Mouse (Mus musculus) ES-E14 (cell line): Measurements from ENCODE around the gene Kcnk16.

Experiments
- HCFC1 ChIP-seq: IDR thresholded peaks from 2 replicates; pipeline ENCODE4 v1.6.1; 2012; ENCODE audit warnings: low read length, inconsistent platforms, borderline replicate concordance; ENCODE audit not compliant: insufficient read depth
- MAFK ChIP-seq: IDR thresholded peaks from 2 replicates; pipeline ENCODE4 v1.6.1; 2014; ENCODE audit warnings: mild to moderate bottlenecking, low read depth, low read length, inconsistent platforms; ENCODE audit not compliant: insufficient read depth
- ZC3H11A ChIP-seq: IDR thresholded peaks from 2 replicates; pipeline ENCODE4 v1.6.1; 2012; ENCODE audit warnings: low read depth, mild to moderate bottlenecking, inconsistent platforms, low read length, borderline replicate concordance
- ZNF384 ChIP-seq: IDR thresholded peaks from 2 replicates; pipeline ENCODE4 v1.6.1; 2012; ENCODE audit warnings: low read depth, low read length, inconsistent platforms

GRCm38 (mm10) chr14:20226488-20226887 lies 42.5 kb downstream of the Kcnk16 start:
- no peak for TF ChIP-seq HCFC1
- TF ChIP-seq ZC3H11A = no peak
- TF ChIP-seq MAFK = no peak
- TF ChIP-seq ZNF384 = no peak
